Mouse (Mus musculus) embryonic fibroblast, embryonic 13.5 days (primary cell): ENCODE measurements around the gene Crocc.

Experiments
- CTCF ChIP-seq: IDR thresholded peaks from 2 replicates; pipeline ENCODE4 v1.5.1; 2011; ENCODE audit warnings: mild to moderate bottlenecking, control low read depth, low read length, moderate library complexity, borderline replicate concordance; ENCODE audit not compliant: insufficient read depth
- POLR2A ChIP-seq: IDR thresholded peaks from 2 replicates; pipeline ENCODE4 v1.6.1; 2011; ENCODE audit warnings: low read depth, mild to moderate bottlenecking, control low read depth, low read length, moderate library complexity

DNA sequence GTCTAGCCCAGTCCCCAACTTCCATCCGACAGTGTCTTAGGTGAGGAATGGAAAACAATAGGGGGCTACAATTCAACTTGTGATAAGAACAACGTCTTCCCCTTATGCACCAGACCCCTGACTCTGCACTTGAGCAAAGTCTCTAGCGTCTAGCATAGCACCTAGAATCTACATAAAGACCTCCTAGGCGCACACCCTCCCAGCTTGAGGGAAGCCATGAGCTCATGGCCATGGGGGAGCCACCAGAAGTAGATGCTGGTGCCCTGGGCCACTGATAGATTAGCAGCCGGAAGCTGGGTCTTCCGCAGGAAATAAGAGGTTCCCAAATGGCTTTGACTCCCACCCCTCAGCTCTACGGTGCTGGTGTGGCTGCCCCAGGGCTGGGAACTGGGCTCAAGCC lies 72.9 kb downstream of the Crocc start:
- TF ChIP-seq CTCF (no peak), POLR2A (no peak)
